Mouse (Mus musculus) heart, adult 8-10 months (tissue): ENCODE measurements around the gene Spdye4a. TPM values are rescaled to one million over a fixed set of nuclear protein-coding genes. Genes with fewer than 3 reads are reported as not detected.
"Not testable (repeated sequence)": the region's sequence is repeated elsewhere in the genome, so short reads cannot be mapped to it uniquely, and the experiment has no call there.

Source experiments
- DNase-seq: peaks from one replicate; pipeline ENCODE4 v3.0.0; 2022; ENCODE audit warnings: low spot score
- total RNA-seq, 4 experiments: library from RNA; stranded (reverse); gene quantifications; 2 replicates each; pipeline ENCODE4 v1.2.4; 2022

Spdye4a gene
- total RNA-seq, 4 experiments from 2014 or later: not detected

- peak; percentile 95 for DNase-seq
Observed at GRCm38 (mm10) chr5:143235028-143235693, 8.5 kb upstream of the Spdye4a start, which contains the start of gene Zfp12. Gene Zfp12, plus strand, starts transcription at chr5:143235163.

- DNase-seq: no peak
Observed at GRCm38 (mm10) chr5:143222287-143222686, 4.4 kb downstream of the Spdye4a start.

GRCm38 (mm10) chr5:143220996-143221395 lies 5.7 kb downstream of the Spdye4a start:
- DNase-seq: no peak

GRCm38 (mm10) chr5:143213832-143214231 lies 12.9 kb downstream of the Spdye4a start:
- no peak for DNase-seq

- no peak for DNase-seq
Observed at GRCm38 (mm10) chr5:143205015-143205414, 21.7 kb downstream of the Spdye4a start.

DNA sequence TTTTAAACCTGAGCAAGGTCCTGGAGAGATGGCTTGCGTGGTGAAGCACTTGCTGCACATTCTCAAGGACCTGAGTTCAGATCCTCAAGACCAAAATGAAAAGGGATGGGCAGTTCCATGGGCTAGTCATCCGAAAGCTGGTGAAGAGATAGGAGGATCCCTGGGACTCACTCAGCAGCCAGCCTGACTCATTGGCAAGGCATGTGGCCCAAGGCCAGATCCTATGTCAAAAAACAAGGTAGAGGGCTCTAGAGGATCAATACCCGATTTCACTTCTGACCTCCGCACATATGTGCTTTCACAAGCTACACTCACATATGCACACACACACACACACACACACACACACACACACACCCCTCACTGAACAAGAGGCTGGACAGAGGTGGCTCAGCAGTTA lies 30.2 kb downstream of the Spdye4a start:
- DNase-seq: no peak

- no peak for DNase-seq
Observed at GRCm38 (mm10) chr5:143195166-143195565, 31.5 kb downstream of the Spdye4a start.

- DNase-seq: not testable (repeated sequence)
Observed at GRCm38 (mm10) chr5:143194747-143195146, 31.9 kb downstream of the Spdye4a start.

DNA sequence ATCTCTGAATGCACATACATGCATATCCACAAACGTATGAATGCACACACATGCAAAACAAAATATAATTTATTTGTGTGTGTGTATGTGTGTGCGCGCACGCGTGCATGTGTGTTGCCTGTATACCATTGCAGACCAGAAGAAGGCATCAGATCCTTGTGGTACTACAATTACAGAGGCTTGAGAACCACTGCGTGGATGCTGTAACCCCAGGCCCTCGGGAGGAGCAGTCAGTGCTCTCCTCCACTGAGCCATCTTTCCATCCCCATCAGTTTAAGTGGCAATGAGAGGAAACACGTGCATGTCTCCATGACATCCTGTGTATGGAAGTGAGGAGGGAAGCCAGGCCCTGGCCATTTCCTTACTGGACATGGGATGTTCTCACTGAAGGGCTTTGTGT lies 33.9 kb downstream of the Spdye4a start:
- DNase-seq: no peak

DNA sequence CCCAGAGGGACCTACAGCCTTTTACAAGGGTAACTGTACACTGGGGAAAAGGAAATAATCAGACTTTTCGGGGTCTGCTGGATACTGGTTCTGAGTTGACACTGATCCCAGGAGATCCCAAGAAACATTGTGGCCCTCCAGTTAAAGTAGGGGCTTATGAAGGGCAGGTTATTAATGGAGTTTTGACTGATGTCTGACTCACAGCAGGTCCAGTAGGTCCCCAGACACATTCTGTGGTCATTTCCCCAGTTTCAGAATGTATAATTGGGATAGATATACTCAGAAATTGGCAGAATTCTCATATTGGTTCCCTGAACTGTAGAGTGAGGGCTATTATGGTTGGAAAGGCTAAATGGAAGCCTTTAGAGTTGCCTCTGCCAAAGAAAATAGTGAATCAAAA lies 38.7 kb downstream of the Spdye4a start:
- DNase-seq: not testable (repeated sequence)

GRCm38 (mm10) chr5:143180255-143181076 lies 46.2 kb downstream of the Spdye4a start, which contains the start of the genes Rbak and Spdye4b:
Gene Rbak, minus strand, starts transcription at chr5:143180775.
Gene Spdye4b, plus strand, starts transcription at chr5:143181017.
- peak; percentile 95 for DNase-seq

DNA sequence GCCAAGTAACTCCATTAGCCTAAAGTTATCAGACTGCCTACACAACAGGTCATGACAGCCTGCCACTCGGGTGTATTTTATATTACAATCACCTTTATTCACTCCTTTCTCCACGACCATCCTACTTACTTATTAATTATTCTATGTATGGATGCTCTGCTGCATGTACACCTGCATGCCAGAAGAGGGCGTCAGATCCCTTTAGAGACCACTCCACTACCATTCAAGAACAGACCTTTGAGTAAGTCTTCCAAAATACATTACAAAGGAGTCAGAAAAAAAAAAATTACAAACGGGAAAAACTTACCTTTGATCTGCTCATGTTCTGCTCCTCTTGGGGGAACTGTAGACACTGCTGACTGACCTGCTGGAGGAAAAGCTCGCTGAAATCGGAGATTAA lies 47.5 kb downstream of the Spdye4a start:
- DNase-seq: no peak

DNA sequence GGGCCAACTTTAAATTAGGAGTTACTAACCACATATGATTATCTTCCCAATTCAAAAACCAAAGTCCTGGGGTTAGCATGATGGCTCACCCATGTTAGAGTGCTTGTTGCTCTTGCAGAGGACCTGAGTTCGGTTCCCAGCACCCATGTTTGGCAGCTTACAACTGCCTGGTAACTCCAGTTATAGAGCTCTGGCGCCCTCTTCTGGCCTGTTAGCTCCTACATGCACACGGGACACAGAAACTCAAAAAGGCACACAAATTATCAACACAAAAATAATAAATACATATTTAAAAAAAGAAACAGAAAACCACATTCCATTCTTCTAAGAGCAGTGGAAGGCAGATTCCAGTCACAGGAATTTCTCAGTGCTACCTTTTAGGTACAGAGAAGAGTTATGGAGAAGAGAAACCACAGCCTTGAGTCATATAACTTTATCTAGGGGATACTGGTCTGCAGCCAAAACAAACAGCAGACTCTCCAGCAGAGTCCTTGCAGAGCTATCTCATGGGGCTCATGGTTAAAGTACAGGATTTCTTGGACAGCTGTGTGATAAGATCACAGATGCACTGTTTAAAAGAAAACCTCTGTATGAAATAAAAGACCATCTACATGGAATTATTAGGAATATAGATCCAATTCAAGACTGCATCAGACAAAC lies 49.0 kb downstream of the Spdye4a start:
- no peak for DNase-seq

GRCm38 (mm10) chr5:143175970-143176369 lies 50.7 kb downstream of the Spdye4a start:
- DNase-seq: no peak

Other genes starting within 250 kb of the Spdye4a start
- 10 to 100 TPM; 22.2 to 24.3 (median 24.0) TPM for gene Rnf216, start 113.9 kb downstream of the Spdye4a start, total RNA-seq
- gene Olfr718-ps1, start 79.3 kb downstream of the Spdye4a start, total RNA-seq: not detected
- gene Rbak, start 46.1 kb downstream of the Spdye4a start, total RNA-seq: 1 to 10 TPM; 3.2 to 4.6 (median 4.0) TPM
- gene Spdye4b, start 45.9 kb downstream of the Spdye4a start, total RNA-seq: not detected
- 1 to 10 TPM; 8.7 to 9.6 (median 9.2) TPM for gene Zfp12, start 8.3 kb upstream of the Spdye4a start, total RNA-seq
- 1 to 10 TPM; 5.1 to 6.4 (median 5.5) TPM for gene Zfp316, start 43.1 kb upstream of the Spdye4a start, total RNA-seq
- under 1 TPM in 1 of 4 experiments, not detected in 3; 0.12 TPM for gene Zfp853, start 66.7 kb upstream of the Spdye4a start, total RNA-seq
- 10 to 100 TPM; 13.4 to 20.7 (median 16.7) TPM for gene E130309D02Rik, start 88.5 kb upstream of the Spdye4a start, total RNA-seq
- 10 to 100 TPM; 21.0 to 32.2 (median 28.6) TPM for gene Zdhhc4, start 102.4 kb upstream of the Spdye4a start, total RNA-seq
- gene Grid2ip, start 130.4 kb upstream of the Spdye4a start, total RNA-seq: not detected
- gene Kdelr2, start 176.9 kb upstream of the Spdye4a start, total RNA-seq: 10 to 100 TPM; 45.0 to 54.2 (median 49.3) TPM
- 1 to 10 TPM; 8.1 to 9.3 (median 8.8) TPM for gene Daglb, start 237.7 kb upstream of the Spdye4a start, total RNA-seq